Mouse (Mus musculus) 416B (cell line): ENCODE data around the gene Fam131a.

Experiments used
- DNase-seq: peaks from one replicate; pipeline ENCODE4 v3.0.0; 2011; ENCODE audit warnings: low read depth

Gene Fam131a

DNA sequence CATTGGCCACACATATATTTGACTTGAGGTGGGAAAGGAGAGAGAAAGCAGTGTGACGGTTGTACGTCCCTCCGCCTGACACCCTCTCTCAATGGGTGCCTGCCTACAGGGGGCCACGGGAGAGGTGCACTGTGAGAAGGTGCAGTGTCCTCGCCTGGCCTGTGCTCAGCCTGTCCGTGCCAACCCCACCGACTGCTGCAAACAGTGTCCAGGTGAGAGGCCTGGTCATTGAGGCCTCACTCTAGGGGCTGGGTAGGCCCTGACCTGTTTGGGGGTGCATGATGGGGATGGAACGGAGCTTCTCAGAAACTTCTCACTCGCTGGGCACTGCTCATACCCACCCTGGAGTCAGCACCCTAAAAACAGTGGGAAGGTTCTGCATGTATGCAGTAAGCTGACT is 46.8 kb downstream of the Fam131a start:
- no peak for DNase-seq

DNA sequence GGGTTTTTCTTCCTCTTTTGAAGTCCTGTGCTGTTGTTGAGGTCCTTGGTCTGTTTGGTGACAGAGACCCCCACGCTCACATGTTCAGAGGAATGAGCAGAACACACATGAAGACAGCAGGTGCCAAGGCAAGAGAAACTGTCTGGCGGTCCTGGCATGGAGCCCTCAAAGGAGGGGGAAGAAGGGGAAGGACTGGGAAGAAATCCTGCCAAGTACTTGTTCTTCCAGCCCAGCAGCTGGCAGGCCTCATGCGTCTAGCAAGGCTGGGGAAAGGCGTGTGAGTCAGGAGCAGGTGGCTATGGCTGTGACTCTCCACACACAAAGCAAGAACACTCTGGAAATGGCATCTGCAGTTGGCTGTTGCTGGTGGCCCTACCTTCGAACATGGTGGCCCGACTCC is 53.6 kb downstream of the Fam131a start:
- no peak for DNase-seq

DNA sequence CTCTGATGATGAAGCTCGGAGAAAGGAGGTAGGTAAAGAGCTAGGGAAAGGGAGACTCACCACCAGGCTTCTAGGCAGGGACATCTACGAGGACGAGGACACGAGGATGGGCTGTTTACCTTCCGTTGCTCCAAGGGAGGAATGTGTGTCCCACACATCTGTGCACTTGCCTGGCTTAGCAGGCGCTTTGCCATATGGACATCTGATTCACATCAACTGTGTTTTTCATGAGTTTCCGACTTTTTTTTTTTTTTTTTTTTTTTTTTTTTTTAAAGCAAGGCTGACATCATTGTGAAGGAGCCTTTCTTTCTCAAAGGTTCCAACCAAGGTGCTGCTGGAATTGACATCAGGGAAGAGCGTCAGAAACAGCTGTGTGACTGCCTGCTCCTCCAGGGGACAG is 57.5 kb downstream of the Fam131a start:
- no peak for DNase-seq
